Mouse (Mus musculus) retina, postnatal 1 day (tissue): ENCODE data around the gene Begain.

Experiments
- DNase-seq: peaks from one replicate; pipeline ENCODE4 v3.0.0-alpha.2; 2012

Begain gene

DNA sequence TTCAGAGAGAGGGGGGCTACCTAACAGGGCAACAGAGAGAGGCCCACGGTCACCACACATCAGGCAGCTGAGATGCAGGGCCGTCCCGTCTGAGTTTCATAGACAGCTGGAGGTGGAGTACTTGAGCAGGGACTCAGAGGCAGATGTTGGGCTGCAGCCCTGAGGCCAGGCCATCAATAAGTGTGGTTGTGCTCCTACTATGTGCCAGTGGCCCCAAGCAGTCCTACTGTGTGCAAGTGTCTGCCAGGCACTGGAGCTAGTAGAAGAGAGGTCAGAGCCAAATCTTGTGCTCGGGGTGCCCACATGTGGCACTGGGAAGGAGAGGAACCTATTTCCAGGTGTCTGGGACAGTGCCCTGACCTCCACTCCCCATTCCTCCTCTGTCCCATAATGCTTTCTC is 18.1 kb downstream of the Begain start:
- DNase-seq = no peak

DNA sequence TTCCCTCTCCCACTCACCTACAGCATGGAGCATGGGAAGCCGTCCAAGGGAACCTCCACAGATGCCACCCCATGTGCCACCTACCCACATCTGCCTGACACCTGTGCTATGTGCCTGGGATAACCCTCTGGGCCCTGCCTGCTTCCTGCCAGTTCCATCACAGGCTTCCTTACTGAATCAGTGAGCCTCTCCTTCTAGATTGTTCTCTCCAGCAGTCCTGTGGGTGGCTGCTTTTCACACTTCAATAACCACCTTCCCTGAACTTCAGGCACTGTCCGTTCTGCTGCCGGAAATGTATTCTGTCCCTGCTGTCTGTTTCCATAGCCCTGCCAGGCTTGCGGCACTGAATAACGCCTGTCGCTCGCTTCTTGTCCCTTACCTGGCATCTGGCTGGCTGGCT is 22.4 kb downstream of the Begain start:
- DNase-seq = no peak

DNA sequence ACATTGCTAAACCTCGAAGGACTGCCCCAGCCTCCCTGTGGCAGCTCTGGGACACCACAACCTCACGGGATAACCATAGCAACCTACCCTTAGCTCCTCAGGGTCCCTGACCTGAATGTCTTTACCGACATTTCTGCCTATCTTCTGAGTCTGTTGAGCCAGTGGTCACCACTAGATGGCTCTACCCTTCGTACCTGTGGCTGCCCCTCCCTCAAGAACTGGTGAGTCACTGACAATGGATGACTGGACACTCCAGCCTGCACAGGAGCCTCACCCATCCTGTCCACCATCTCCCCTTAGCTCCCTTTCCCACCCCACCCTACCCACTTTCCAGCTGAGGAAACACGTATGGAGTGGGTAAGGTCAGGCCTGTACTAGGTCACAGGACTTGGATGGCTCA is 23.5 kb downstream of the Begain start:
- peak; percentile 56 for DNase-seq

DNA sequence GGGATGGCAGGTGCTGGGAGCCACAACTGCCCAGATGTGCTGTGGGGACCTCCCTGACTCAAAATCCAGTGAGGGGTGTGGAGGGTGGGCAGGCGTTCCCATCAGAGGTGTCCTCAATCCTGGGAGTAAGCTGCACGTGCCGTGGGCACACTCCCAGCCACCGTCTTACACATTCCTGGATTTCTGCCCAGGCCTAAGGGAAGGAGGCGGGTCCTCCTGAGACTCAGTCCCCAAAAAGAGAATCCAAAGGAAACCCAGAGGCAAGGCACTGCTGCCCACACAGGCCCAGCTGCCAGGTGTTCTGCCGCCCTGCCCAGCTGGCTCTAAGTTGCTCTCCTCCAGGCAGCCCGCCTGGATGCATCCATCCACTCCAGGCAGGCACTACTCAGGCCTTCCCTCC is 28.7 kb downstream of the Begain start:
- no peak for DNase-seq

GRCm38 (mm10) chr12:109038179-109038819 is 29.7 kb downstream of the Begain start:
- peak; percentile 60 for DNase-seq

GRCm38 (mm10) chr12:109037026-109037425 is 31.0 kb downstream of the Begain start:
- no peak for DNase-seq

DNA sequence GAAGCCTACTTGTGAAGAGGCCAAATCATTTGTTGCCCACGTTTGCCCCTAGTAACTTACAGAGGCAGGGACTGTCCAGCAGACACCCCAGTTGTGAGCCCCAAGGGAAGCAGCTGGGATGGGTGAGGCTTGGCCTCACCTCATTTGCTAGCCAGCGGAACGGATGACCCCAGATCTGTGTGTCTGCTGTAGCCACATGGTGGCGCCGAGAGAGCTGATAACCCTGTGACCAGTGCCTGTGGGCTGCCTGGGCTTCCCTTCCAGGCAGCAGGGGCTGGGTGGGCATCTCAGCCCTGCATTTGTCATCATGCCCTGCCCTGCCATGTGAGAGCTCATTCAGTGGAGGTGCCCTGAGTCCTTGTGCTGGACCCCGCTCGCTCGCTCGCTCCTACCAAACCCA is 44.2 kb downstream of the Begain start:
- peak; percentile 64 for DNase-seq

GRCm38 (mm10) chr12:109022966-109023365 is 45.1 kb downstream of the Begain start:
- DNase-seq = no peak

- DNase-seq = no peak
Measured at GRCm38 (mm10) chr12:109022181-109022691, 45.8 kb downstream of the Begain start.

DNA sequence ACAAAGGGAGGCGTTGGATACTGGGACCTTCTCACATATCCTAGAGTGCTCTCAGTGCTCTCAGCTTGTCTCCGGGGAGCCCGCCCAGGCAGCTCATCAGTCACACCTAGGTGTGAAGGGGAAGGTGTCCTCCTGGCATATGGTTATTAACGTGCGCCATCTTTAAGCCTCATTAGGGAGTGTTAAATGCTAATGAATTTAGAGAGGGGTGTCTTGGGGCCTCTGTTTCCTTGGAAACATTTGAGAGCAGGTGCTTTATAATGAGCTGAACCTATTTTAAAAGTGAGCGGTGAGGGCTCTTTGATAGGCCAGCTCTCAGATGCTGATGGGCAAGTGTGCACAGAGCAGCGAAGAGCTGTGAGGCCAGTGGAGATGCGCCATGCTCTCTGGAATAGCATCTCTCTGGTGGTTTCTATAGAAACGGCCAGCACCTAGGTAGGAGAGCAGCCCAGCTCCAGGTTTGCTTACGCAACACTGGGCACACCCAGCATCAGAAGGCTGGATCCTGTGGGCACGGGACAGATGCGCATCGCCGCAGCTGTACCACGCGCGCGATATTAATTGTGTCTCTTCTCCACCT is 57.9 kb downstream of the Begain start:
- DNase-seq = peak; percentile 27

DNA sequence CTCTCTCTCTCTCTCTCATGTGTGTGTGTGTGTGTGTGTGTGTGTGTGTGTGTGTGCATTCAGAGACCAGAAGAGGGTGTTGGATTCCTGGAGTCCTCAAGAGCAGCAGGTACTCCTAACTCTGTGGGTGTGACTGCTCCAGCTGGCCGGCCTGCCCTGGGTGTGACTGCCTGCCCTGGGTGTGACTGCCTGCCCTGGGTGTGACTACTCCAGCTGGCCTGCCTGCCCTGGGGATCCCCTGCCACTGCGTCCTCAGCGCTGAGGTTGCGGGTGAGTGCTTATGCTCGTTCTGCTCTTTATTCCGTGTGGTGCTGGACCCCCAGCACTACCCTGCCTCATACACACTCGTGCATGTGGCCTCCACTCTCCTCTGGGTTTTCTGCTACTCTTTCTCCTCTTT is 65.0 kb downstream of the Begain start:
- no peak for DNase-seq

GRCm38 (mm10) chr12:108997249-108997648 is 70.8 kb downstream of the Begain start:
- no peak for DNase-seq

GRCm38 (mm10) chr12:108995976-108996636 is 71.9 kb downstream of the Begain start:
- no peak for DNase-seq

- peak; percentile 89 for DNase-seq
Measured at GRCm38 (mm10) chr12:108994436-108995031, 73.5 kb downstream of the Begain start.

DNA sequence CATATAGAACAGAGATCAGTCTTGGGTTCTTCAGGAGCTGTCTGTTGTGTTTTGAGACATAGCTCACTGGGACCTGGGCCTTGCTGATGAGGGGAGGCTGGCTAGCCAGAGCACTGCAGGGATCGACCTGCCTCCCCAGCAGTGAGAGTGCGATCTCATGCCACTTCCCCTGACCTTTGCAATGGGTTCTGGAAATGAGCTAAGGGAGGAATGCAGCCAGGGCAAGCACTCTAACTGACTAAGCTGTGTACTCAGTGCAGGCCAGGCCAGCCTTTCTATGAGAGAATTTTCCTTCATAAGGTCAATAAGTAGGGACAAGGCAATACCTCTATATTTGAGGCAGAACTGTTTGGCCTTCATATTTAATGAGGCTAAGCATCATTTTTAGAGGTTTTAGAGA is 75.0 kb downstream of the Begain start:
- no peak for DNase-seq

- DNase-seq = no peak
Measured at GRCm38 (mm10) chr12:108990425-108990824, 77.6 kb downstream of the Begain start.

DNA sequence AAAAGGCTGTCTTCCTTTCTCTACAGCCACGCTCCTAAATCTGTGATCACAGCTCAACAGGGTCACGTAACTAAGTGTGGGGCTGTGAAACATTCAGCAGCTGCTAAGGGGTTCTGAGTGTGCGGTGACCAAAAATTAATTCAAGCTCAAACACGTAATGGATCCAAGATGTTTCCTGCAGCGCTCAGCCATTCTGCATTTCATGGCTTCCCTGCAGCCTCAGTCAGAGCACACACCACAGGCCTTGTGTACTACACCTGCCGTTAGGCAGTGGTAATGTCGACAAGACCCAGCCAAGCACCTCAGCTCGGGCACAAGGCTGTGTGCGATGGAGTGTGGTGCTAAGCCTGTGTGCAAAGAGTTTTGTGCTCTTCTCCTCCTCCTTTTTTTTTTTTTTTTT is 80.6 kb downstream of the Begain start:
- DNase-seq = no peak

DNA sequence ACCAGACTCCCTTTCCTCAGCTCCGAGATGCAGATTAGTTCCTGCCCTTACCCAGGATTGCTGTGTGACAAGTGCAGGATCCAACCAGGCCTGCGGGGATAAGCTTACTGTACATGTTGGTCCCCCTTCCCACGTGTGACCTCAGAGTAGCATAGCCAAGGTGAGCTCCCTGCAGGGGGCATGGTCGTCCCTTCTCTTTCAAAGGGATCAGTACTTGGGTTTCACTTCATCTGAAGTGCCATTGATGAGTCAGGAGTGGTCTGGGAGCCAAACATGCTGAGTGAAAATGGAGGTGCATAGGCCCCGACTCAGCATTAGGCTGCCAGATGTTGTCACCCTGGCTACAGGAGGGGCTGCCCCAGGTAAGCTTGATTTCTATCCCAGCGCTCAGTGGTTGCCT is 83.0 kb downstream of the Begain start:
- DNase-seq = no peak

DNA sequence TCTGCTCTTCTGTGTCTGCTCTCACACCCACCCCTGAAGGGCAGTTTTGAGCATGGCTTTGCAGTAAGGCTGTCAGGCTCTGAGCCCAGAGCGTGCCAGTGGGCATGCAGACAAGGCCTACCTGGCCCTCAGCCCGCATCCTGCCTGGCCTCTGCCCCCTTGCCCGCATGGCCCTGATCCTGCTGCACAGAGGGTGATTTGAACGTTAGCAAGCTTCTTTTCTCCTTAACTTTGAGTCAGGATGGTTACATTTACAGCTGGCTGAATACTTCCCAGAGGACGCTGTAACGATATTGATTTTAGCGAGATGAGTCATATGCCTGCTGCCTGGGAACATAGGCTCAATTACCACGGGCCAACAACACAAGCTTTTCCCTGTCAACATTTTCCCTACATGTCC is 83.5 kb downstream of the Begain start:
- DNase-seq = no peak

- no peak for DNase-seq
Measured at GRCm38 (mm10) chr12:108983496-108983895, 84.5 kb downstream of the Begain start.

DNA sequence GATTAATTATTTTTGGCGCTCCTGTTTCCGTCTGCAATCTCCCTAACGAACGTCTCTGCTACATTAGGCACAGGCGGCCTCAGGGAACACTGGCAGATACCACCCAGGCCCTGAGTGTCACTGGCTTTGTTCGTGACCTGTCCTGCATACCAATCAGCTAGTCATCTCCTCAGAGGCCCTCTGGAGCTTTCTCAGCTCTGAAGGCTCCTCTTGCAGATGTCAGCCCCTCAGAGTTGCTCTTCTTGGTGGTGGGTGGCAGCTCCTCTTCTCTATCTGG is 85.4 kb downstream of the Begain start:
- peak; percentile 65 for DNase-seq
